Mouse (Mus musculus): ENCODE measurements around the gene Gm3238. TPM values are rescaled to one million over a fixed set of nuclear protein-coding genes. Genes with fewer than 3 reads are reported as not detected.
"Not testable (repeated sequence)": the region's sequence is repeated elsewhere in the genome, so short reads cannot be mapped to it uniquely, and the experiment has no call there.

Gm3238 gene
- total RNA-seq (2014; rRNA removed; ENCODE audit: low replicate concordance), result not detected in 2 replicates
- not detected in 2 replicates for polyA plus RNA-seq (2015; fragmentation: Nextera tagmentation; extraction: Ambion mirVana)

GRCm38 (mm10) chr10:77771225-77771624, at the start of gene Gm3238:
Gm3238 (minus strand) TSS chr10:77771325.
- not testable (repeated sequence) for H3K27ac ChIP-seq (ENCODE audit: low read depth); H3K4me2 ChIP-seq (ENCODE audit: low read depth, low read length); DNase-seq (ENCODE audit: low spot score); H3K9ac ChIP-seq (replicated peaks; ENCODE audit: low read depth, low read length); H3K27me3 ChIP-seq (ENCODE audit: control insufficient read depth, insufficient read depth, low read length); ATAC-seq (ENCODE audit: insufficient read depth, low read depth); H3K4me3 ChIP-seq (ENCODE audit: low read depth, low read length); H3K4me1 ChIP-seq (ENCODE audit: control insufficient read depth, insufficient read depth); H3K9me3 ChIP-seq (replicated peaks; ENCODE audit: control insufficient read depth, low read length); H3K36me3 ChIP-seq (replicated peaks; ENCODE audit: control insufficient read depth, insufficient read depth, low read length)
- WGBS, result no CpG with 5 or more reads among the region's 1 CpGs

- Histone ChIP-seq H3K36me3 (replicated peaks; ENCODE audit: control insufficient read depth, insufficient read depth, low read length) (no peaks in the 10 kb centered on the region), H3K9ac (replicated peaks; ENCODE audit: low read depth, low read length) (no peak overlapping the region), H3K9me3 (replicated peaks; ENCODE audit: control insufficient read depth, low read length) (0 out of 2 replicates have a peak, but pooled peaks cover 5% of the 10 kb centered on the region), H3K4me3 (ENCODE audit: low read depth, low read length) (no peak overlapping the region), H3K4me1 (ENCODE audit: control insufficient read depth, insufficient read depth) (no peaks in the 10 kb centered on the region), H3K27ac (ENCODE audit: low read depth) (no peak overlapping the region), H3K27me3 (ENCODE audit: control insufficient read depth, insufficient read depth, low read length) (no peaks in the 10 kb centered on the region), H3K4me2 (ENCODE audit: low read depth, low read length) (no peak overlapping the region)
- ATAC-seq (ENCODE audit: insufficient read depth, low read depth) (no peak), DNase-seq (ENCODE audit: low spot score) (no peak)
- TF ChIP-seq EP300 (IDR thresholded peaks at IDR 0.05; ENCODE audit: low read depth) (no peak), CTCF (IDR thresholded peaks at IDR 0.05; ENCODE audit: low read depth) (no peak)
- WGBS, result 49% methylated on average over 4 of the region's 4 CpGs
These were observed 48.1 kb upstream of the Gm3238 start for GRCm38 (mm10) chr10:77819203-77819602.

GRCm38 (mm10) chr10:77818523-77818922, 47.4 kb upstream of the Gm3238 start:
- WGBS, result 94% methylated on average over 4 of the region's 4 CpGs
- TF ChIP-seq EP300 (IDR thresholded peaks at IDR 0.05; ENCODE audit: low read depth), result no peak
- TF ChIP-seq CTCF (IDR thresholded peaks at IDR 0.05; ENCODE audit: low read depth), result no peak
- no peaks in the 10 kb centered on the region for H3K36me3 ChIP-seq (replicated peaks; ENCODE audit: control insufficient read depth, insufficient read depth, low read length)
- H3K4me2 ChIP-seq (ENCODE audit: low read depth, low read length), result no peak overlapping the region
- no peak for ATAC-seq (ENCODE audit: insufficient read depth, low read depth)
- H3K27ac ChIP-seq (ENCODE audit: low read depth), result no peak overlapping the region
- H3K27me3 ChIP-seq (ENCODE audit: control insufficient read depth, insufficient read depth, low read length), result no peaks in the 10 kb centered on the region
- H3K9me3 ChIP-seq (replicated peaks; ENCODE audit: control insufficient read depth, low read length), result no peaks in the 10 kb centered on the region
- H3K4me1 ChIP-seq (ENCODE audit: control insufficient read depth, insufficient read depth), result no peaks in the 10 kb centered on the region
- no peak for DNase-seq (ENCODE audit: low spot score)
- H3K4me3 ChIP-seq (ENCODE audit: low read depth, low read length), result no peak overlapping the region
- H3K9ac ChIP-seq (replicated peaks; ENCODE audit: low read depth, low read length), result no peak overlapping the region

- no peak for DNase-seq (ENCODE audit: low spot score)
- no peaks in the 10 kb centered on the region for H3K27me3 ChIP-seq (ENCODE audit: control insufficient read depth, insufficient read depth, low read length)
- TF ChIP-seq EP300 (IDR thresholded peaks at IDR 0.05; ENCODE audit: low read depth), result no peak
- TF ChIP-seq CTCF (IDR thresholded peaks at IDR 0.05; ENCODE audit: low read depth), result peak; percentile 52
- no peak overlapping the region for H3K4me3 ChIP-seq (ENCODE audit: low read depth, low read length)
- no peak overlapping the region for H3K9ac ChIP-seq (replicated peaks; ENCODE audit: low read depth, low read length)
- no peaks in the 10 kb centered on the region for H3K4me1 ChIP-seq (ENCODE audit: control insufficient read depth, insufficient read depth)
- no peak for ATAC-seq (ENCODE audit: insufficient read depth, low read depth)
- no peak overlapping the region for H3K4me2 ChIP-seq (ENCODE audit: low read depth, low read length)
- no peak overlapping the region for H3K27ac ChIP-seq (ENCODE audit: low read depth)
- H3K9me3 ChIP-seq (replicated peaks; ENCODE audit: control insufficient read depth, low read length), result no peaks in the 10 kb centered on the region
- H3K36me3 ChIP-seq (replicated peaks; ENCODE audit: control insufficient read depth, insufficient read depth, low read length), result no peaks in the 10 kb centered on the region
- WGBS, result 20% methylated on average over 5 of the region's 5 CpGs
These were observed 44.4 kb upstream of the Gm3238 start for GRCm38 (mm10) chr10:77815514-77815913.

- Histone ChIP-seq H3K27me3 (ENCODE audit: control insufficient read depth, insufficient read depth, low read length) (no peaks in the 10 kb centered on the region), H3K4me2 (ENCODE audit: low read depth, low read length) (no peak within 1 kb of the TSS), H3K9me3 (replicated peaks; ENCODE audit: control insufficient read depth, low read length) (no peaks in the 10 kb centered on the region), H3K4me3 (ENCODE audit: low read depth, low read length) (no peak within 1 kb of the TSS), H3K27ac (ENCODE audit: low read depth) (no peak within 1 kb of the TSS), H3K36me3 (replicated peaks; ENCODE audit: control insufficient read depth, insufficient read depth, low read length) (no peaks in the 10 kb centered on the region), H3K4me1 (ENCODE audit: control insufficient read depth, insufficient read depth) (no peaks in the 10 kb centered on the region), H3K9ac (replicated peaks; ENCODE audit: low read depth, low read length) (no peak within 1 kb of the TSS)
- DNase-seq (ENCODE audit: low spot score), result no peak
- WGBS, result 32% methylated on average over 4 of the region's 4 CpGs
- TF ChIP-seq CTCF (IDR thresholded peaks at IDR 0.05; ENCODE audit: low read depth) (no peak), EP300 (IDR thresholded peaks at IDR 0.05; ENCODE audit: low read depth) (no peak)
- no peak for ATAC-seq (ENCODE audit: insufficient read depth, low read depth)
These were observed 43.3 kb upstream of the Gm3238 start, which contains the start of gene Gm2696 for GRCm38 (mm10) chr10:77814382-77814781. Gm2696 (plus strand) TSS chr10:77814682.

- no peaks in the 10 kb centered on the region for H3K36me3 ChIP-seq (replicated peaks; ENCODE audit: control insufficient read depth, insufficient read depth, low read length)
- H3K9ac ChIP-seq (replicated peaks; ENCODE audit: low read depth, low read length), result no peak within 1 kb of the TSS
- H3K4me1 ChIP-seq (ENCODE audit: control insufficient read depth, insufficient read depth), result no peaks in the 10 kb centered on the region
- no peaks in the 10 kb centered on the region for H3K27me3 ChIP-seq (ENCODE audit: control insufficient read depth, insufficient read depth, low read length)
- DNase-seq (ENCODE audit: low spot score) (no peak), ATAC-seq (ENCODE audit: insufficient read depth, low read depth) (no peak)
- H3K4me3 ChIP-seq (ENCODE audit: low read depth, low read length), result no peak within 1 kb of the TSS
- WGBS, result 64% methylated on average over 5 of the region's 5 CpGs
- no peaks in the 10 kb centered on the region for H3K9me3 ChIP-seq (replicated peaks; ENCODE audit: control insufficient read depth, low read length)
- no peak within 1 kb of the TSS for H3K4me2 ChIP-seq (ENCODE audit: low read depth, low read length)
- no peak for TF ChIP-seq EP300 (IDR thresholded peaks at IDR 0.05; ENCODE audit: low read depth)
- no peak for TF ChIP-seq CTCF (IDR thresholded peaks at IDR 0.05; ENCODE audit: low read depth)
- no peak within 1 kb of the TSS for H3K27ac ChIP-seq (ENCODE audit: low read depth)
These were observed 40.6 kb upstream of the Gm3238 start, which contains the start of gene Gm9507 for GRCm38 (mm10) chr10:77811743-77812142. Gm9507 (minus strand) TSS chr10:77811843.

Measured in heart, postnatal 0 days (tissue).